Mouse (Mus musculus): ENCODE results near the gene Gm20906. TPM values are rescaled to one million over a fixed set of nuclear protein-coding genes. Genes with fewer than 3 reads are reported as not detected.
"Not testable (repeated sequence)": the region's sequence is repeated elsewhere in the genome, so short reads cannot be mapped to it uniquely, and the experiment has no call there.

The Gm20906 gene
- not detected in 2 replicates for polyA plus RNA-seq (2015; fragmentation: Nextera tagmentation; extraction: Ambion mirVana)

DNA sequence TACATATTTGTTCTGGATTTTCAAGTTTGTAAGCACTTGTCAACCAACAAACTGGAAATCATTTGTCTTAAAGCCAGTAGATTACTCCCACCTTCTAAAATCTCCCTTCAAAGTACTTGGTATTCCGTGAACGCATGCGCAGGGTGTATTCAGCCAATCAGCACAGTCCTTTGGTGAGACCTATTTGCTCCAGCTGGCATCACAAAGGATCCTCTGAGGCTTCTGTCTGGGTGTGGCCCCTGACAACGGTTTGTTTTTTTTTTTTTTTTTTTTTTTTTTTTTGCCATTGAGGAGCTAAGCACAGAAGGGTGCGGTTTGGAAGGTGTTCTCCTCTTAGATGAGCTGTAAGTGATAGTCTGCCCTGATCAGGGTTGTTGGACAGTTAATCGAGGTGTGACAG lies at the start of gene Gm20906:
Gm20906 (plus strand) TSS at position 301 of the 400 bp plus-strand sequence.
- H3K4me1 ChIP-seq (replicated peaks); H3K27me3 ChIP-seq; H3K9ac ChIP-seq; ATAC-seq (ENCODE audit: insufficient read depth); H3K4me3 ChIP-seq (replicated peaks); H3K36me3 ChIP-seq (replicated peaks); H3K9me3 ChIP-seq (replicated peaks); H3K4me2 ChIP-seq; H3K27ac ChIP-seq (replicated peaks): not testable (repeated sequence)
- whole genome bisulfite sequencing (ENCODE audit: insufficient replicate concordance) = no CpG with 5 or more reads among the region's 6 CpGs
